Mouse (Mus musculus) lung, postnatal 0 days (tissue): Measurements from ENCODE around the gene Metap1. TPM values are rescaled to one million over a fixed set of nuclear protein-coding genes. Genes with fewer than 3 reads are reported as not detected.

Source experiments
- ATAC-seq: fragments of 200-750 bp; cut with Nextera tagmentation; 2 replicates; pipeline ENCODE4 v1.8.0; 2017; ENCODE audit warnings: moderate library complexity
- DNase-seq: peaks from one replicate; pipeline ENCODE4 v3.0.0-alpha.2; 2016; ENCODE audit warnings: low spot score
- H3K27ac ChIP-seq: fragments of 300-500 bp; sonication (generic); 2 replicates; pipeline ENCODE4 v1.5.1; 2014; ENCODE audit warnings: antibody characterized with exemption, mild to moderate bottlenecking, low read length, mixed read lengths
- H3K27me3 ChIP-seq: fragments of 300-500 bp; sonication (generic); replicated peaks from 2 replicates; pipeline ENCODE4 v1.6.1; 2014; ENCODE audit warnings: low read length, mixed read lengths; ENCODE audit not compliant: insufficient read depth
- H3K36me3 ChIP-seq: fragments of 300-500 bp; sonication (generic); 2 replicates; pipeline ENCODE4 v1.6.1; 2014; ENCODE audit warnings: low read length, mixed read lengths; ENCODE audit not compliant: insufficient read depth
- H3K4me1 ChIP-seq: fragments of 300-500 bp; sonication (generic); 2 replicates; pipeline ENCODE4 v1.6.1; 2014; ENCODE audit warnings: antibody characterized with exemption, low read depth, low read length, mixed read lengths; ENCODE audit not compliant: insufficient read depth
- H3K4me2 ChIP-seq: fragments of 300-500 bp; sonication (generic); replicated peaks from 2 replicates; pipeline ENCODE4 v1.6.1; 2014; ENCODE audit warnings: low read depth, mild to moderate bottlenecking, low read length, moderate library complexity, mixed read lengths
- H3K4me3 ChIP-seq: fragments of 300-500 bp; sonication (generic); 2 replicates; pipeline ENCODE4 v1.5.1; 2014; ENCODE audit warnings: low read depth, low read length
- H3K9ac ChIP-seq: fragments of 300-500 bp; sonication (generic); replicated peaks from 2 replicates; pipeline ENCODE4 v1.6.1; 2014; ENCODE audit warnings: low read depth, mild to moderate bottlenecking
- H3K9me3 ChIP-seq: fragments of 300-500 bp; sonication (generic); 2 replicates; pipeline ENCODE4 v1.6.1; 2016; ENCODE audit warnings: low read length, mixed read lengths
- CTCF ChIP-seq: IDR thresholded peaks from 2 replicates; pipeline ENCODE4 v1.5.1; 2016; ENCODE audit warnings: antibody characterized with exemption, mild to moderate bottlenecking
- EP300 ChIP-seq: IDR thresholded peaks from 2 replicates; pipeline ENCODE4 v1.6.1; 2016; ENCODE audit warnings: antibody characterized with exemption, mild to moderate bottlenecking, control low read depth
- WGBS: fragments of 180-500 bp; shearing (Covaris S2); extraction: QIAGEN DNeasy Blood & Tissue Kit; methylation state at CpG from one replicate; pipeline ENCODE4 v1.1.7; 2014; 5-methylcytosine and 5-hydroxymethylcytosine counted together
- polyA plus RNA-seq: library from polyadenylated mRNA; unstranded; fragments of >200 nt; fragmentation: Nextera tagmentation; extraction: Ambion mirVana; gene quantifications from 2 replicates; pipeline ENCODE4 v1.2.1, GENCODE M21; 2015

Metap1 gene
- polyA plus RNA-seq, 1 experiment from 2014 or later = 23.9 TPM

- DNase-seq (peak; percentile 90), ATAC-seq (peak; percentile 47)
- no peaks in the 10 kb centered on the region for H3K36me3 ChIP-seq
- H3K27ac ChIP-seq = peak overlapping the region; percentile 87
- peaks cover 10% of the 10 kb centered on the region; the same call in 1 of the 2 replicates for H3K4me1 ChIP-seq
- H3K27me3 ChIP-seq = no peaks in the 10 kb centered on the region
- peak overlapping the region; percentile 84 for H3K9ac ChIP-seq
- no peaks in the 10 kb centered on the region for H3K9me3 ChIP-seq
- H3K4me2 ChIP-seq = peak overlapping the region; percentile 83
- H3K4me3 ChIP-seq = peak overlapping the region; percentile 86
- 6% methylated on average over 24 of the region's 64 CpGs for WGBS
- TF ChIP-seq EP300 (no peak), CTCF (no peak)
Observed at GRCm38 (mm10) chr3:138527667-138528231, 38.4 kb upstream of the Metap1 start.

- Histone ChIP-seq H3K9ac (peak overlapping the region; percentile 84), H3K4me3 (peak overlapping the region; percentile 86), H3K27me3 (no peaks in the 10 kb centered on the region), H3K36me3 (no peaks in the 10 kb centered on the region), H3K4me2 (peak overlapping the region; percentile 95), H3K27ac (peak overlapping the region; percentile 98), H3K4me1 (0 out of 2 replicates have a peak, but pooled peaks cover 7% of the 10 kb centered on the region), H3K9me3 (no peaks in the 10 kb centered on the region)
- DNase-seq (peak; percentile 99), ATAC-seq (peak; percentile 94)
- WGBS = 2% methylated on average over 49 of the region's 85 CpGs
- TF ChIP-seq EP300 = peak; percentile 63
- peak; percentile 45 for TF ChIP-seq CTCF
Observed at GRCm38 (mm10) chr3:138526916-138527666, 37.8 kb upstream of the Metap1 start.

GRCm38 (mm10) chr3:138526073-138526915 lies 37.0 kb upstream of the Metap1 start, which contains the start of gene Eif4e:
Gene Eif4e (plus strand): TSS chr3:138526179.
- ATAC-seq = peak; percentile 79
- Histone ChIP-seq H3K9me3 (no peaks in the 10 kb centered on the region), H3K27me3 (no peaks in the 10 kb centered on the region), H3K4me2 (peak within 1 kb of the TSS; percentile 95), H3K9ac (peak within 1 kb of the TSS; percentile 76), H3K36me3 (no peaks in the 10 kb centered on the region), H3K27ac (peak within 1 kb of the TSS; percentile 98), H3K4me3 (peak within 1 kb of the TSS; percentile 86), H3K4me1 (0 out of 2 replicates have a peak, but pooled peaks cover 4% of the 10 kb centered on the region)
- peak; percentile 93 for DNase-seq
- TF ChIP-seq CTCF (no peak), EP300 (peak; percentile 60)
- WGBS = 3% methylated on average over 39 of the region's 39 CpGs

GRCm38 (mm10) chr3:138525494-138525893 lies 36.2 kb upstream of the Metap1 start:
- Histone ChIP-seq H3K4me1 (no peaks in the 10 kb centered on the region), H3K36me3 (no peaks in the 10 kb centered on the region), H3K27ac (peak overlapping the region; percentile 98), H3K4me2 (no peak overlapping the region; the same call in 1 of the 2 replicates), H3K4me3 (no peak overlapping the region), H3K27me3 (no peaks in the 10 kb centered on the region), H3K9ac (no peak overlapping the region), H3K9me3 (no peaks in the 10 kb centered on the region)
- TF ChIP-seq EP300 (no peak), CTCF (no peak)
- DNase-seq = peak; percentile 32
- WGBS = 63% methylated on average over 8 of the region's 8 CpGs
- no peak for ATAC-seq

- no peak overlapping the region for H3K4me3 ChIP-seq
- no peaks in the 10 kb centered on the region for H3K9me3 ChIP-seq
- H3K9ac ChIP-seq = no peak overlapping the region
- no peak overlapping the region for H3K27ac ChIP-seq
- no peak for ATAC-seq
- no peaks in the 10 kb centered on the region for H3K4me1 ChIP-seq
- H3K36me3 ChIP-seq = no peaks in the 10 kb centered on the region
- 94% methylated on average over 4 of the region's 4 CpGs for WGBS
- TF ChIP-seq CTCF (no peak), EP300 (no peak)
- H3K4me2 ChIP-seq = no peak overlapping the region
- no peaks in the 10 kb centered on the region for H3K27me3 ChIP-seq
- DNase-seq = no peak
Observed at GRCm38 (mm10) chr3:138523956-138524355, 34.6 kb upstream of the Metap1 start.

- TF ChIP-seq EP300 (no peak), CTCF (no peak)
- Histone ChIP-seq H3K4me3 (no peak overlapping the region), H3K4me2 (no peak overlapping the region), H3K9ac (no peak overlapping the region), H3K36me3 (no peaks in the 10 kb centered on the region), H3K4me1 (no peaks in the 10 kb centered on the region), H3K27me3 (no peaks in the 10 kb centered on the region), H3K27ac (no peak overlapping the region), H3K9me3 (no peaks in the 10 kb centered on the region)
- WGBS = 59% methylated on average over 6 of the region's 6 CpGs
- no peak for DNase-seq
- ATAC-seq = no peak
Observed at GRCm38 (mm10) chr3:138519218-138519617, 29.9 kb upstream of the Metap1 start.
